Mouse (Mus musculus) lung, adult 2 months (tissue): ENCODE results near the gene Iqcb1.

Source experiments
- CTCF ChIP-seq: fragments of 200-500 bp; IDR thresholded peaks from 2 replicates; pipeline ENCODE4 v1.5.1; 2011; ENCODE audit warnings: mild to moderate bottlenecking, low read length, control low read depth; ENCODE audit not compliant: insufficient read depth
- POLR2A ChIP-seq: fragments of 200-500 bp; IDR thresholded peaks from 2 replicates; pipeline ENCODE4 v1.6.1; 2011; ENCODE audit warnings: low read depth, mild to moderate bottlenecking, control low read depth, low read length, borderline replicate concordance; ENCODE audit errors: extremely low read depth

- TF ChIP-seq CTCF: no peak
- no peak for TF ChIP-seq POLR2A
Measured at GRCm38 (mm10) chr16:36828820-36829219, 635 bp downstream of the Iqcb1 start.
